Mouse (Mus musculus) WW6 (cell line): ENCODE measurements around the gene Ugt1a8.

Source experiments
- DNase-seq: peaks from one replicate; pipeline ENCODE4 v3.0.0-alpha.2; 2013; ENCODE audit warnings: low read depth, low spot score

Ugt1a8 gene

DNA sequence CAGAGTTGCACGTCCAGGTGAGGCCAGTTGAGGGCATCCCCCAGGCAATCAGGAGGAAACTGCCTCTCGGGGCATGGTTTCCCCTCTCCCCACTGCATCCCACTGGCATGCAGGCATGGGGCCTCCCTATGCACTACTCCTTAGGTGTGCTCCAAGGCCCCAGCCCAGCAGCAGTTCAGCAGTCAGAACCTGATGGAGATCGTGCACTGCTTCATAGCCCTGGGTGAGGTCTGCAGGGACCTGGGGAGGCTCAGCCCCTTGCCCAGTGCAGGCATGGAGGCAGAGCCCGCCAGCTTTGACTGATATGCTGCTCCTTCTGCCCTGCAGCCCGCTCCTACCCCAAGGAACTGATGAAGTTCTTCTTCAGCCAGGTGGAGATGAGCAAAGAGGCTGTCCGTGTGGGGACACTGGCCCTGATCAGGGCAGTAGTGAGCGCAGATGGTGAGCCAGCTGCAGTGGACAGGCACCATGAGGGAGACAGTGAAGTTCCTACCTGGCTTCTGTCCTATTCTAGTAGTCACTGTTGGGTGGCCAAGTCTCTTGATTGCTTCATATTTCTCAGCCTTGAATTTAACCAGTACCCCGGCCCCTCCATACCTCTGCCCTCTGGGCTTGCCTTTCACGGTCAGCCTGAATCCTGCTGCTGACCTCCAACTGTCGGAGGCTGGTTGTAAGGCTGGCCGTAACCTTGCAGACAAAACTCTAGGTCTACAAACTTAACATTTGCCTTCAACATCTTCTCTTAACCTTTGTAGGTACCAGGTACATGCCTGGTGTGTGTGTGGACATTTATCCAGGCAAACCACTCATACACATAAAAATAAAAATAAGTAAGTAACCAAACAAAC, 147.7 kb downstream of the Ugt1a8 start:
- no peak for DNase-seq

DNA sequence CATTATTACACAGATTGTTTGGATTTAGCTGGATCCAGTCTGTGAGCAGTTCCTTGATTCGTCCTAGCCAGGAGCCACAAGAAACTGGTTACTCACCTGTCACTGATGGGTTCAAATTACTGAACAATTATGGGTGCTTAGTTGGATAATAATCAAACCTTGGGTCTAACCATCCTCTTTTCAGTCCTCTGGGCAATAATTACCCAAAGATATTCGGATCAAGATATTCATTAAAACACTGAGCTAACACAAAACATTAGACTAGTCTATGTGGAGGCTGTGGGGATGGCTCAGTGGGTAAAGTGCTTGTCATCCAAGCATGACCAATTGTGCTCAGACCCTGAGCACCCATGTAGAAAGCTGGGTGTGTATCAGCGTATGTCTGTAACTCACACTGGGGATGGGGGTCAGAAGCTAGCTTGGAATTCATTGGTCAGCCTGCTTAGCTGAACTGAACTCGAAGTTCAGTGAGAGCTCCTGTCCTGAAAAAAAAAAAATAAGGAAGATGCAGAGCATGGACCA, 148.3 kb downstream of the Ugt1a8 start:
- no peak for DNase-seq

DNA sequence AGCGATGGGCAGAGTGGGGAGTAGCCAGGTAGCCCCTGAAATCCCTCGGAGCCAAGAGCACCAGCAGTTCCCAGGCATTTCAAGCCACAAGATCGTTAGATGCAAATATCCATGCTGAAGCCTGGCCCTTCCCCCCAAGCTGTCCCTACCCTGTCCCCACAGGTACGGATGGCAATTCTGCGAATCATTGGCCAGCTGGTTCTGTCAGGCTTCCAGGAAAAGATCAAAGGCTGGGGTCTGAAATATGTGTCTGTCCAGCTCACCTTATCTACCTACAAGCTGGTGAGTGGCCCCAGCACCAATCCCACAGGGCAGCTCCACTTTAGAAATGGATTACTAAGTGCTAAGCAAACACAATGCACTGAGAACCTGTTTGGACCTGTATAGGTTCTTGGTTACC, 149.7 kb downstream of the Ugt1a8 start:
- no peak for DNase-seq

DNA sequence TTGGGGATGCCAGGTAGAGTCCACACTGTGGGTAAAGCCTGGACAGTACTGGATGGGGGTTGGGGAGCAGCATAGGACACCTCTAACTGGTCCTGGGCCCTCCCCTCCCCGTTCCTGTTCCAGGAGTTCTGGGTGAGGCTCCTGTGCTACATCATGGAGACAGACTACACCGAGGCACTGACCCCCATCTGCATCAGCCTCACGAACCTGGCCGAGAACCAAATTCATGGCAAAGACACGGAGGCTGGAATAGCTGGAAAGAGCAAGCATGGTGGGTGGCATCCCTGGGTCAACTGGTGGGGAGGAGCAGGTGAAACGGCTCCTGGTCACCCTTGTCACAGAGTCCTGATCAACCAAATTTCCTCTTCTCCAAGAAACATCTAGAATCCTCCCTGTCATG, 151.2 kb downstream of the Ugt1a8 start:
- no peak for DNase-seq

DNA sequence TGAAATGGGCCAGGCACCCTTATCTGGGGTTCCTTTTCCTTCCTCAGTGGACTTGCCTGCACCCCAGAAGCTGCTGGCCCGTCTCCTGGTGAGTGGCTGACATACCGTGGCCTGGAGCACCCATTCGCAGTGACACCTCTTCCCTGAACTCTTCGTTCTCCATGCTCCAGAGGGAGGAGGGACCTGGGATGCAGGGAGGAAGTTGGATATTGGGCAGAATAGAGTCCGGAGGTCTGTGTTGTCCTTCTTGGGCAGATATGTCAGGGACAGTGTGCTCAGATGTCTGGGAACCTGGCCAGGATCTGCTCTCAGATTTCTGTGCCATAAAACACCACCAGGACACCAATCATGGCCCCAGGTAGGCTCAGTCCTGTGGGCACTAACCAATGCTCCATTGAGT, 152.5 kb downstream of the Ugt1a8 start:
- DNase-seq = no peak

DNA sequence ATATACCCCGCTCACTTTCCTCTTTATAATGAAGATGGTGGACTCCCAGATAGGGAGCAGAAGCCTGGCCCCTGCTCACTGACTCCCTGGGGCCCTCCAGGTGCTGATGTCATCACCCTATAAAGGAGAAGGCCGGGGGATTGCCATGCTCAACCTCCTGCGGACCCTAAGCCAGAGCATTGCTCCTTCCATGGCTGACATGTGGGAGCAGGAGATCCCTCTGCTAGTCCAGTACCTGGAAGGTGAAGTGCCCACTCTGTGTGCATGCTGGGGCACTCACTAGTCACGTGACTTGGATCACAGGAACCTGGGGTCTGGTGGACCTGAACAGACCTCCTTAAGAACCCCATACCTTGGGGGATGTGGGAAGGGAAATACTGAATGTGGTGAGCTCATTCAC, 153.0 kb downstream of the Ugt1a8 start:
- no peak for DNase-seq

DNA sequence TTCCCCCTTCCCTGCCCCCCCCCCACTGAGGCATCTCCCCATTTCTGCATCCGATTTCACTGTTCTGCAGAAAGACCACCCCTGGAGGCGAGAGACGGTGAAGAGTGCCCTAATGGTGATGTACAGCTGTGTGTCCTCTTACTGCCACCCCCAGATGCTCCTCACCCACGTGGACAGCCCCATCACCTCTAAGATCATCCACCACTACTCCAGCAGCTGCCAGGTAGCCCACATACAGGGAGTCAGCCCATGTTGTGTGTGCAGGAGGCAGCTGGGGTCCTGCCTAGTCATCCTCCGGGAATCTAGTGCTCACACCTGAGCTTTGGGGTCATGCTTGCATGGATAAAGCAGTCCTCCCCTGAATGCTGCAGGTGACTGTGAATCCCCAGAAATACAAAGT, 156.2 kb downstream of the Ugt1a8 start:
- no peak for DNase-seq

DNA sequence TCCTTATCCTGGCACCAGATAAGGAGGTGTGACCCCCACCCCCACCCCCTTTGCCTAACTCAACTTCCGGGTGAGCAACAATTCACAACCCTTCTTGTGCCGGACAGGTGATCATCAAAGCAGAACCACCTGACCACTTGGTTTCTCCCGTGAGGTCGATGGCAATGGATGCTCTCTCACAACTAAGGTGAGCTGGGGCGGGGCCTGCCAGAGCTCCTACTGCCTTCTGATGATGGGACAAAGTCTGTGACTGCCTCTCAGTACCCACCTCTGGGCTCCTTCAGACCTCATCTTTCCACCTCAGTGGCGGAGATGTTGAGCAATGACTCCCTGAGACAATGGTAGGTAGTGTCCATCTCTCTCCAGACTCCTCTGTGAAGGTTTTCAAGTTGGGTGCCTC, 158.3 kb downstream of the Ugt1a8 start:
- no peak for DNase-seq

DNA sequence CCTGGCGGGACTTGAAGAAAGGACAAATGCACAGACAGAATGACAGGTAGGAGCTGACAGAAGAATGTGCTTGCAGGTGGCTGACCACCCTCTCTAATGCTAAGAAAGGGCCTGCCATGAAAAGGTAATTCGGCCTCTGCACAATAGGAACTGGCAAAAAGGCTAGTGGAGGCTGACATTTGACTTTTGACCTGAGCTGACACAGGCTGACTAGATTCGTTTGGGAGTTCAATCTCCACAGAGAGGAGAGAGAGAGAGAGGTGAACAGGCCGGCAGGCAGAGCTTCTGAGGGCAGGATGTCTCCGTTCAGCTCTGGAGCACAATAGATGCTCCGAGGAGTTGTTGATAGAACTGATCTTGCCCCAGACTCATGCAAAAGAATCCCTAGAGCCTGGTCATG, 158.8 kb downstream of the Ugt1a8 start:
- no peak for DNase-seq

DNA sequence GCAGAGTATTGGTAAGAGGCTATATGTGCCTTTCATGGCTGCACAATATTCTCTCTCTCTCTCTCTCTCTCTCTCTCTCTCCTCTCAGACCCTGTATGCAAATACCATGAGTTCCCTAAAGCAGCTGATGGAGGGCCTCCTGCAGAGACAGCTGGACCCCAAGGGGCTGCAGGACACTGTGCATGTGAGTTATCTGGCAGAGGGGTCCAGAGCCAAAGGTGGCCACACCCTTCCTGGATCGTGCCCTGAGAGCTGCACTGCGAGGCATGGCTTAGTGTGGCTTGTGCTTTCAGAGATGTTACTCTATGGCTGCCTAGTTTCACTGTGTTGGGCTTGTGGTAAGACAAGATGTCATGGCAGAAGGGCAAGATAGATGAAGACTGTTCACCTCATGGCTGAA, 160.0 kb downstream of the Ugt1a8 start:
- no peak for DNase-seq

DNA sequence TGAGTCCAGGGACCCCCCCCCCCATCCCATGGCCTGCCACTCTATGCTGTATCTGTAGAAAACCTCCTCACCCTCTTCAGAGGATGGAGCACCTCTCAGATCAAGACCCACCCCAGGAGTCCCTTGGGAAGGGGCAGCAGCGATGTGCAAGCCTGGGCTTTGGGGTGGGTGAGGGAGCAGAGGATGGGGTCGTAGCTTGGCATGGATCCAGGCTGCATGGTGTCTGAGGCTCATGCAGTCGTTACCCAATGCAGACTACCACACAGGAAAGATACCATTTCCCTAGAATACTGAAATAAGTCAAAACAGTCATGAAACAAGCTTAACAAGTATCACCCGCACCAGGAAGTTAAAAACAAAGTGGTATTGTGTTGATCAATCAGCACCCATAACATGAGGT, 161.0 kb downstream of the Ugt1a8 start:
- DNase-seq = no peak

DNA sequence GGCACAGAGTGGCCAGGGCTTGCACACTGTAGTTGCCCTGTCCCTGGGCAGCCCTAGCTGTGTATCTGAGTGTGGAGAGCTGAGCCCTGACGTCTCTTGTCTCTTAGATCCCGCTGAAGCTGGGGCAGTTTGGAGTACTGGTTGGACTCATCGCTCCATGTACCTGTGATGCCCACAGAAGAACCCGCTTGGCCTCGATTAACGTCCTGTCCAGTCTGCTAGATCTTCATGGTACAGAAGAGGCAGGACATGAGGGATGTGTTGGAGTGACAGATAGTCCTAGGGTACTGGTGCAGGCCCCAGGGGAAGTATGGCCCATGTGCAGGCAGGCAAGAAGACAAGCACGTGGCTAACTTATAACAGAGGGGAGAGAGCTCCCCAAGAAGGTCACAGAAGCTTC, 162.0 kb downstream of the Ugt1a8 start:
- DNase-seq = no peak

DNA sequence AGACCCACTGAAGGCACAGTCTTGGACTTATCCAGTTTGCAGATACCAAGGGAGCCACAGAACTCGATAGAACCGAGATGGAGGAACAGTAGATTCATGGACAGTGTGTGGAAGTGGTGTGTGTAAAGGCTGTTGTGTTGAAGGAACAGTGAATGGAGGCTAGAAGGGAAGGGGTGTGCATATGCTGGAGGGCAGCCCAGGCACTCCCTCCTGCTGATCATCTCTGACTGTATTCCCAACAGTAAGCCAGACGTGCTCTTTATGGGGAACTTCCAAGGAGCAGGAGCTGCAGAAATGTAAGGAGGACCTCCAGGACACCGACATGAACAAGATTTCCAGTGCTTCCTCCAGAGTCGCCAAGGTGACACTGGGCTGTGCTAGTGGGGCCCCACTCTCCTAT, 162.4 kb downstream of the Ugt1a8 start:
- no peak for DNase-seq

DNA sequence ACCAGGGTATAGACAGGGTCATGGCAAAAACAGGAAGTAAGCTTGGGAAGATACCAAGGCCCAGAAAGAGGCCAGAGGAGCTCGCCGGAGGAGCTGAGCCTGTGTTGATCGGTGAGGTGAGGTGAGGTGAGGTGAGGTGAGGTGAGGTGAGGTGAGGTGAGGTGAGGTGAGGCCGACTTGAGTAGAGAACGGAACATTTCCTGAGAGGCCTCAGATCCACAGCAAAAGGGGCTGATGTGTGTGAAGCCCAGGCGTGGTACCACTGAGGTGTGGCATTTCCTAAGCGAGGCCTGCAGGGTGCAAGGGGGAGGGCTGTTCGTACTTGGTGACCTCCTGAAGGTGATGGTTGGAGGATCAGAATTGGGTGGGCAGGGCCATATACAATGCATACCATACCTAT, 165.5 kb downstream of the Ugt1a8 start:
- DNase-seq = no peak

DNA sequence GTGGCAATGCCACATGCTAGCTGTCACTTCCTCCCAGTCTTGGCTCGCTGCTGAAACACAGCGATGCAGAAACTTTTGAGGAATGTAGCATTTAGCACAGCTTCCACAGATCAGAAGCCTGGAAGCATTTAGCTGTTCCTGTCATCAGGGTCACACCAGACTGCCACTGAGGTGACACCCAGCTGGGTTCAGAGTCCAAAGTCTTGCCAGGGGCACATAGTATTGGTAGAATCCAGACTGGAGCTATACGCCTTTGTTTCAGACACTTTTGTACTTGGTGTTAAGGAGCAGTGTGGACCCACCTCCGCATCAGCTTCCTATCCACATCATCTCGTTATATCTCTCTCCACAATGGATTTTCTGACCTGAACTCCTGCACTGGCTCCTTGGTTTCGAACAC, 165.9 kb downstream of the Ugt1a8 start:
- DNase-seq = no peak

DNA sequence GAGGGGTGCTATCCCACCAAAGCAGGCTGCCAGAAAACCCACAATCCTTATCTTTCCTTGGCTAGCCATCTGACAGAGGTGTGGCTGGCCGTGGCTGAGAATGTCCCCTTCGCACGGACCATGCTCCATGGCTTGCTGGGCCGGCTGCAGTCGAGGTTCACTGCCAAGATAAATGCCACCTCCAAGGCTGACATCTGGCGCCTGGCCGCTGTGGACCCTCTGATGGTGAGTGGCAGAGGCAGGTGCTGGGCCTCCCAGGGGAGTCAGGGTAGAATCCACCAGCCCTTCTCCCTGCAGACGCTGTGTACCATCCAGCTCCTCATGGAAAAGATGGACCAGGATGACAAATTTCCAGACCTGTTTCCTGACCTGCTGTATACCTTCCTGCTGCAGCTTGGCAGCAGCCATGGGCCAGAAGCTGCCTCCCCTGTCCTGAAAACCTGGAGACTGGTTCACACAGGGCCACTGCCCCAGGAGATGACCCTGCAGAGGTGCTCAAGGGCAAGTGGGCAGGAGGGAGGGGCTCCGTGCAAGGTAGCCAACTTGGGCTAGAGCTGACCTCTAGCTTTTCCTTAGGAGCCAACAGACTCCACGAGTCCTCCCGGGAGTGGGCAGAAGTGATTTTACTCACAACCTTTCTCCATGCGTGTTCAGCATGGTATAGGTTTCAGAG, 167.3 kb downstream of the Ugt1a8 start:
- DNase-seq = no peak

DNA sequence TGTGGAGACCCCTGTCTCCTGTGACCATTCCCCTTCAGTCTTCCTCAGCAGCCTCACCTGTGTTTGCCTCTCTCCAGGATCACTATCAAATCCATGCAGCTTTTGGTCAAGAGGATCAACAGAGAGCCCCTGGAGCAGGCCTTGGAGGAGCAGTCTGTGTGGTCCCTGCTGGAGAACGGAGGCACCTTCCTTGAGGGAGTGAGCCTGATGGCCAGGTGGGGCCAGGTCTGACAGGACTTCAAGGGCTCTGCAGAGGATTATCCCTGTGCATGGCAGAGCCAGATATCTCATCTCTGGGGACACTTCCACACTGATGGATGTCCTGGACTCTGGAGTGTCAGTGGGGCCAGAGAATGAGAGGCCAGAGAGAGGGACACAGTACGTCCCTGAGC, 167.8 kb downstream of the Ugt1a8 start:
- no peak for DNase-seq

DNA sequence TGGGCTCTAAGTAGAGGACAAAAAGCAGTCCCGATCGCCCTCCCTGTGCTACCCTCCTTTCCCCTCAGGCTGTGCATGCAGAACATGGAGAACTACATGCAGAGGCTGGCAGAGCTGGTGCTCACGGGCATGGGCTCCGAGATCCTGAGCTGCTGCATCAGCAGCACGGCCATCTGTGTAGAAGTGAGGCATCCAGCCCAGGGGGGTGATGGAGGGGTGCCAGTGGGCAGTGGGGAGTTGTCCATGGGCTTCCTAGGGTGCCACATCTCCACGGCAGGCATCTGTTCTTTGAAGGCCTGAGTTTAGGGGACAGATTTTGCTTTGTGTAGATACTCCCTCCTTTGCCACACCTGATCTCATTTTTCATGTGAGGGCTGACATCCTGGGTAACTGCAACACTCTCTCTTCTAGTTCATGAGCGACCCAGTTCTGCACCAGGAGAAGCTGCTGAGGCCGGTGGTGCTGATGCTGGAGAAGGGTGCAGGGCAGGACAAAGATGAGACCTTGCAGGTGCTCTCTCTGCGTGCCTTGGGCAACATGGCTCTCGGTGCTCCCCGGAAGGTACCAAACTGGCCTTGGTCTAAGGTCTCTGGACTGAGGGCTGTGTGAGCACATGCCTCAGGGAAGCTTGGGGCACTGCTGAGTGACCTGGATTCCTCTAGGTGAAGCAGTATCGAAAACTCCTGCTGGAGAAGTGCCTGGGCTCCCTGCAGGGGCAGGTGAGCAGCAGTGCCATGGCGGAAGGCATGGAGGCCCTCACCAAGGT, 168.6 kb downstream of the Ugt1a8 start:
- no peak for DNase-seq

DNA sequence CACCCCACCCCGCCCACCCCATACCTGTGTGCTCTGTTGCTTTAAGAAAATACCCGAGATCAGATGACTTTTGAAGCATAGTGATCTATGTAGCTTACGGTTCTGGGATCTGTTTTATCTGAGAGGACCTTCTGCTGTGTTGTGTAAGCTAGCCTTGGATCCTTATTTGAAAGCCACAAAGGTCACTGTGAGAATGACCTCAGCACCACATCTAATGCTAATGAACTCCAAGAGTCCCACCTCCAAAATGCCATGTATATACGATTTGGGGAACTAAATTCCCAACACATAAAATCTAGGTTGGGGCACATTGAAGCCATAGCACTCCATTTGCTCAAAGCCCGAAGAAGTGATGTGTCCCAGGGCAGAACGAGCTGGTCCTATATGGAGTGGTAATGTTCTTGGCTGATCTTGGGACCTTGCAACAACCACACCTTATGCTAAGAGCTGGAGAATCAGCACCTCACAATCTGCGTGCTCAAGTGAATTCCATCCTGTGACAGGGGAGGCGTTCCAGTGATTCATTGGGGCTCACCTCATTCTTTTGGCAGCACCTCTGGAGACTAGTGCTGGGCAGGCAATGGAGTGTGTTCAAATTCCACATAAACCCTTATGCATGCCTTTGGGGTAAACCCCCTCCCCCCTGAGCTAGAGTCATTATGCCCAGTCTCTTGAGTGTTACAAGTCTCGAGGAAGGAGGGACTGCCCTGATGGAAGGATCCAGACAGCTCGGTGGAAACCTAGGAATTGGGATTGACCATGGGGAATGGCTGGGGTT, 169.5 kb downstream of the Ugt1a8 start:
- DNase-seq = no peak

DNA sequence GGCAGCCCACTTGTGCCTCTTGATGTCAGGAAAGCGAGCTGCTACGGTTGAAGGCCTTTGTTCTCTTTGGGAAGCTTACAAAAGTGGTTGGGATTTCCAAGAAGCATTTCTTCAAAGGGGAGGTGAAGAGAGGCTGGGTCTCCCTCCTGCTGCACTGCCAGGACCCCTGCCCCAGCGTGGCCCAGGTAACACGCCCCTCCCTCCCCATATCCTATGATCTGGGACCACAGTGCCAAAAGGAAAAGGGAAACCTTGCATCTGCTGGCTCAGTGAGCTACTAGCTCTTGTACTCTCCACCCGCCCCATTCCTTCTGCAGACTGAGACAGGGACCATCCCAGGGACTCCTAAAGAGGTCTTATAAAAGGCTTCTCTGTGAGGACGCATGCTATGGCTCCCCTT, 170.1 kb downstream of the Ugt1a8 start:
- DNase-seq = no peak

DNA sequence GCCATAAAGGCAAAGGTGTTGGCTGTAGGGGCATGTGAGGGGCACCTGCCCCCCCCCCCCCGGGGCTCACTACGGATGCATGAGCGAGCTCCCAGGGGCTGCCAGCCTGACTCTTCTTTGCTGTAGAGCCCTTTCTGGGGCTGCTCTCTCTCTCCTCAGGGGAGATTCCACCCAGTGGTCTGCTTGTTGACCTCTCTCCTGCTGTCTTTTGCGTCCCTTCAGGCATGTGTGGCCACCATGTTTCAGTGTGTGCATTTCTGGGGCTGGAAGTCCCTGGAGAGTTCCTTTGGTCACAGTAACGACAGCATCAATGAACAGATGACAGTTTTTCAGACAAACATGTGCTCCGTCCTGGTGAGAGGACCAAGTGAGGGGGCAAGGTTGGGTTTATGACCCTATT, 170.7 kb downstream of the Ugt1a8 start:
- no peak for DNase-seq
